Mouse (Mus musculus) neural tube, embryonic 13.5 days (tissue): ENCODE data around the gene Adra2b. TPM values are rescaled to one million over a fixed set of nuclear protein-coding genes. Genes with fewer than 3 reads are reported as not detected.

Source experiments
- ATAC-seq: fragments of 200-750 bp; cut with Nextera tagmentation; 2 replicates; pipeline ENCODE4 v1.8.0; 2017; ENCODE audit warnings: low read depth, mild to moderate bottlenecking, moderate TSS enrichment, moderate library complexity
- H3K27ac ChIP-seq: fragments of 300-500 bp; sonication (generic); replicated peaks from 2 replicates; pipeline ENCODE4 v1.5.1; 2015; ENCODE audit warnings: moderate library complexity, mild to moderate bottlenecking, inconsistent platforms
- H3K27me3 ChIP-seq: fragments of 300-500 bp; sonication (generic); 2 replicates; pipeline ENCODE4 v1.6.1; 2015; ENCODE audit warnings: mild to moderate bottlenecking, inconsistent platforms
- H3K36me3 ChIP-seq: fragments of 300-500 bp; sonication (generic); 2 replicates; pipeline ENCODE4 v1.6.1; 2015; ENCODE audit warnings: mild to moderate bottlenecking, inconsistent platforms
- H3K4me1 ChIP-seq: fragments of 300-500 bp; sonication (generic); replicated peaks from 2 replicates; pipeline ENCODE4 v1.6.1; 2015; ENCODE audit warnings: inconsistent platforms
- H3K4me2 ChIP-seq: fragments of 300-500 bp; sonication (generic); 2 replicates; pipeline ENCODE4 v1.6.1; 2015; ENCODE audit warnings: inconsistent platforms, mild to moderate bottlenecking, moderate library complexity
- H3K4me3 ChIP-seq: fragments of 300-500 bp; sonication (generic); 2 replicates; pipeline ENCODE4 v1.5.1; 2015; ENCODE audit warnings: mild to moderate bottlenecking, inconsistent platforms
- H3K9ac ChIP-seq: fragments of 300-500 bp; sonication (generic); 2 replicates; pipeline ENCODE4 v1.6.1; 2015; ENCODE audit warnings: moderate library complexity, mild to moderate bottlenecking, inconsistent platforms
- H3K9me3 ChIP-seq: fragments of 300-500 bp; sonication (generic); 2 replicates; pipeline ENCODE4 v1.6.1; 2016; ENCODE audit warnings: inconsistent platforms
- WGBS: fragments of 180-500 bp; shearing (Covaris S2); methylation state at CpG from one replicate; pipeline ENCODE4 v1.1.7; 2015; 5-methylcytosine and 5-hydroxymethylcytosine counted together
- polyA plus RNA-seq: library from polyadenylated mRNA; unstranded; fragments of >200 nt; fragmentation: Nextera tagmentation; extraction: Ambion mirVana; gene quantifications from 2 replicates; pipeline ENCODE4 v1.2.1, GENCODE M21; 2015

The Adra2b gene
- polyA plus RNA-seq, 1 experiment from 2014 or later: 0.32 TPM

GRCm38 (mm10) chr2:127374131-127374530 is 11.1 kb downstream of the Adra2b start:
- peaks cover 11% of the 10 kb centered on the region for H3K4me1 ChIP-seq
- H3K36me3 ChIP-seq: no peaks in the 10 kb centered on the region
- H3K27ac ChIP-seq: no peak overlapping the region
- no peak overlapping the region for H3K4me2 ChIP-seq
- 85% methylated on average over 3 of the region's 3 CpGs for WGBS
- no peaks in the 10 kb centered on the region for H3K27me3 ChIP-seq
- H3K9me3 ChIP-seq: no peaks in the 10 kb centered on the region
- no peak for ATAC-seq
- H3K4me3 ChIP-seq: no peak overlapping the region
- no peak overlapping the region for H3K9ac ChIP-seq

- WGBS: 74% methylated on average over 3 of the region's 3 CpGs
- ATAC-seq: no peak
These were observed 12.1 kb downstream of the Adra2b start for GRCm38 (mm10) chr2:127375087-127375486.

GRCm38 (mm10) chr2:127375759-127376341 is 12.8 kb downstream of the Adra2b start:
- Histone ChIP-seq H3K27me3 (no peaks in the 10 kb centered on the region), H3K27ac (no peak overlapping the region), H3K4me2 (no peak overlapping the region), H3K4me3 (no peak overlapping the region), H3K9me3 (no peaks in the 10 kb centered on the region), H3K4me1 (peaks cover 11% of the 10 kb centered on the region), H3K36me3 (no peaks in the 10 kb centered on the region), H3K9ac (no peak overlapping the region)
- 51% methylated on average over 7 of the region's 7 CpGs for WGBS
- 0 out of 2 replicates have a peak, but pooled peaks have one; percentile 29 for ATAC-seq

More at GRCm38 (mm10) chr2:127375087-127375486, 12.1 kb downstream of the Adra2b start:
- no peaks in the 10 kb centered on the region for H3K36me3 ChIP-seq
- peaks cover 11% of the 10 kb centered on the region for H3K4me1 ChIP-seq
- no peak overlapping the region for H3K9ac ChIP-seq
- no peak overlapping the region for H3K27ac ChIP-seq
- H3K9me3 ChIP-seq: no peaks in the 10 kb centered on the region
- no peaks in the 10 kb centered on the region for H3K27me3 ChIP-seq
- H3K4me3 ChIP-seq: no peak overlapping the region
- no peak overlapping the region for H3K4me2 ChIP-seq

DNA sequence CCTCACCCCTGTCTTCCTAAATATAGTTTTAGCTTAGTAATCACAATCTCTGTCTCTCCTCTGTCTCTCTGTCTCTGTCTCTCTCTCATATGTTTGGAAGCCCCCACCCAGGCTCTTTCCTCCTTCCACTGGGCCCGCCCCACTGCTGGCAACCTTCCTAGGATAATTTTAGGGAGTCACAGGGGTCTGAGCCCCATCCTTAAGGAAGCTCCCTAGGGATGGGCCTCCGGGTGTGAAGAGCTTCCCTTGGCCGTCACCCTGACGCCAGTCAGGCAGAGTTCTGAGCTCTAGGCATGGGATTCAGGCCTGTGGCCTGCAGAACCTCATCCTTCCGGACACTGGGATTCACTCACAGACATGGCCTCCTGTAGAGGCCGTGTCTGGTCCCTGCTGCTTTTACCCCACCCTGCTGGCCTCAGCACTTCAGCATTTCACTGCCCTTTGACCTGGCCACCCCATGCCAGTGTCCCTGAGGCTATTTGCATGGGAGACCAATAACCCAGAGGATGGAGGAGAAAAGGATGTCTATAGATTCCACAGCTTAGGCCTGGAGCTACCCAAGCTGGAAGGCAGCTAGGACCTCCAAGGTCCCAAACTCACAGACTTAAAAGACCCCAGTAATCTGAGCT is 13.5 kb downstream of the Adra2b start:
- ATAC-seq: no peak
- no peaks in the 10 kb centered on the region for H3K36me3 ChIP-seq
- H3K27ac ChIP-seq: no peak overlapping the region
- 75% methylated on average over 6 of the region's 6 CpGs for WGBS
- no peaks in the 10 kb centered on the region for H3K27me3 ChIP-seq
- no peak overlapping the region for H3K4me3 ChIP-seq
- H3K4me2 ChIP-seq: no peak overlapping the region
- no peak overlapping the region for H3K9ac ChIP-seq
- H3K9me3 ChIP-seq: no peaks in the 10 kb centered on the region
- peaks cover 11% of the 10 kb centered on the region for H3K4me1 ChIP-seq

- no peaks in the 10 kb centered on the region for H3K27me3 ChIP-seq
- peaks cover 11% of the 10 kb centered on the region for H3K4me1 ChIP-seq
- WGBS: 60% methylated on average over 7 of the region's 7 CpGs
- H3K4me2 ChIP-seq: no peak overlapping the region
- peak; percentile 67; the same call in 1 of the 2 replicates for ATAC-seq
- no peak overlapping the region for H3K4me3 ChIP-seq
- no peak overlapping the region for H3K27ac ChIP-seq
- H3K36me3 ChIP-seq: no peaks in the 10 kb centered on the region
- H3K9ac ChIP-seq: no peak overlapping the region
- no peaks in the 10 kb centered on the region for H3K9me3 ChIP-seq
These were observed 15.1 kb downstream of the Adra2b start for GRCm38 (mm10) chr2:127377942-127378610.

DNA sequence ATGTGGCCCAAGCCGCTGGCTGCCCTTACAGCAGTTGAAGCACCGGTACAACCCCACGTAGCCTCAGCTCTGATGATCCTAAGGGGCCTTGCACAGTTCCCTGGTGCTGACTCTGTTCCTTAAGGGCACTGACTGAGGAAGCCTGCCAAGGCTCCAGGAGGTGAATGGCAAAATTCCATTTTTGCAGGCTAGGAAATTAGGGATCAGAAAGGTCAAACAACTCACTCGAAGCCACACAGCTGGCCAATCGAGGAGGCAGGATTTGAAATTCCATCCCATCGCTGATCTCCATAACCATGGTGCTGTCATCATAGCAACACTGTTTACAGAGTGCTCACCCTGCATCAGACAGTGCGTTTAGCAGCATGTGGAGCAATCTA is 15.6 kb downstream of the Adra2b start:
- Histone ChIP-seq H3K27me3 (no peaks in the 10 kb centered on the region), H3K9me3 (no peaks in the 10 kb centered on the region), H3K36me3 (no peaks in the 10 kb centered on the region), H3K4me2 (no peak overlapping the region), H3K4me3 (no peak overlapping the region), H3K27ac (no peak overlapping the region), H3K9ac (no peak overlapping the region), H3K4me1 (peaks cover 11% of the 10 kb centered on the region)
- ATAC-seq: no peak
- 75% methylated on average over 7 of the region's 7 CpGs for WGBS

GRCm38 (mm10) chr2:127379250-127379649 is 16.2 kb downstream of the Adra2b start:
- no peak for ATAC-seq
- H3K27me3 ChIP-seq: no peaks in the 10 kb centered on the region
- no peak overlapping the region for H3K9ac ChIP-seq
- no peak overlapping the region for H3K4me2 ChIP-seq
- H3K36me3 ChIP-seq: no peaks in the 10 kb centered on the region
- H3K9me3 ChIP-seq: no peaks in the 10 kb centered on the region
- H3K4me1 ChIP-seq: peaks cover 11% of the 10 kb centered on the region
- H3K4me3 ChIP-seq: no peak overlapping the region
- H3K27ac ChIP-seq: no peak overlapping the region
- 72% methylated on average over 3 of the region's 3 CpGs for WGBS

DNA sequence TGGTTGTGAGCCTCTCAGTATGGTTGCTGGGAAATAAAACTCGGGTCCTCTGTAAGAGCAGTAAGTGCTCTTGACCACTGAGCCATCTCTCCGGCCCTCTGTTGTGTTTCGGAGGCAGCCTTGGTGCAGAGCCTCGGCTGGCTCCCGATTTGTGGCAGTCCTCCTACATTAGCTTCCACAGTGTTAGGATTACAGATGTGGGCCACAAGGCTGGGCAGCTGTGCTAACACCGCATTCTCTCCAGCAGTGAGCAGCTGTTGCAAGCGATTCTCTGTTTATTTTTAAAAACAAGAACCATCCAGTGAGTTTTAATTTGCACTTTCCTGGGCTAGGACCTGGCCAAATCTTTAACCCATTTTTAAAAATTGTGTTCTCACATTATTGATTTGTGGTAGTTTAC is 20.9 kb downstream of the Adra2b start:
- no peak overlapping the region for H3K4me2 ChIP-seq
- H3K4me1 ChIP-seq: no peaks in the 10 kb centered on the region
- no peaks in the 10 kb centered on the region for H3K36me3 ChIP-seq
- H3K27me3 ChIP-seq: no peaks in the 10 kb centered on the region
- 76% methylated on average over 7 of the region's 7 CpGs for WGBS
- H3K9ac ChIP-seq: no peak overlapping the region
- H3K9me3 ChIP-seq: no peaks in the 10 kb centered on the region
- no peak for ATAC-seq
- no peak overlapping the region for H3K27ac ChIP-seq
- H3K4me3 ChIP-seq: no peak overlapping the region

DNA sequence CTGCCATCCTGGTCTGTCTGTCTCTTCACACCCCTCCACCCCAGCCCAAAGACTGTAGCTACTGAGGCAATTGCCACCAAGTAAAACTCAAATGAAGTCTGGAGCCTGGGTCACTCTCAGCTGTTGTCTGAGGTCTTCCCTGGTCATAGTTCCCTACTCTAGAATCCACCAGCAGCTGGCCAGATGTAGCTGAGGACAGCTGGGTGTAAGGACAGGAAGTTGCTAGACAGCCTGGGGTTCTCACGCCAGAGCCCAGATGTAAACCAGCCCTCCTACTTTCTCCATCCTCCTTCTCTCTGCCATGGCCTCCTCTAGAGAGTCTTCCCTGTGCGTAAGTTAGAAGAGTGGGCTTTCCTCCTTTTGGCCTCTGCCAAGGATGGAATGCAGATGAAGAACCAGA is 24.5 kb downstream of the Adra2b start:
- no peak overlapping the region for H3K4me2 ChIP-seq
- no peak for ATAC-seq
- H3K9me3 ChIP-seq: no peaks in the 10 kb centered on the region
- no peak overlapping the region for H3K27ac ChIP-seq
- no peaks in the 10 kb centered on the region for H3K4me1 ChIP-seq
- no peak overlapping the region for H3K4me3 ChIP-seq
- no peaks in the 10 kb centered on the region for H3K27me3 ChIP-seq
- H3K36me3 ChIP-seq: no peaks in the 10 kb centered on the region
- WGBS: 86% methylated on average over 2 of the region's 2 CpGs
- no peak overlapping the region for H3K9ac ChIP-seq

- no peak overlapping the region for H3K4me3 ChIP-seq
- WGBS: 83% methylated on average over 3 of the region's 3 CpGs
- H3K36me3 ChIP-seq: no peaks in the 10 kb centered on the region
- no peaks in the 10 kb centered on the region for H3K9me3 ChIP-seq
- H3K4me2 ChIP-seq: no peak overlapping the region
- H3K9ac ChIP-seq: no peak overlapping the region
- no peaks in the 10 kb centered on the region for H3K27me3 ChIP-seq
- H3K4me1 ChIP-seq: no peaks in the 10 kb centered on the region
- H3K27ac ChIP-seq: no peak overlapping the region
- ATAC-seq: no peak
These were observed 27.3 kb downstream of the Adra2b start for GRCm38 (mm10) chr2:127390352-127390751.

GRCm38 (mm10) chr2:127390846-127391245 is 27.8 kb downstream of the Adra2b start:
- no peaks in the 10 kb centered on the region for H3K9me3 ChIP-seq
- no peak for ATAC-seq
- no peak overlapping the region for H3K27ac ChIP-seq
- no peak overlapping the region for H3K4me2 ChIP-seq
- no peaks in the 10 kb centered on the region for H3K4me1 ChIP-seq
- no peak overlapping the region for H3K9ac ChIP-seq
- H3K27me3 ChIP-seq: no peaks in the 10 kb centered on the region
- H3K36me3 ChIP-seq: no peaks in the 10 kb centered on the region
- no peak overlapping the region for H3K4me3 ChIP-seq
- WGBS: 65% methylated on average over 4 of the region's 4 CpGs

DNA sequence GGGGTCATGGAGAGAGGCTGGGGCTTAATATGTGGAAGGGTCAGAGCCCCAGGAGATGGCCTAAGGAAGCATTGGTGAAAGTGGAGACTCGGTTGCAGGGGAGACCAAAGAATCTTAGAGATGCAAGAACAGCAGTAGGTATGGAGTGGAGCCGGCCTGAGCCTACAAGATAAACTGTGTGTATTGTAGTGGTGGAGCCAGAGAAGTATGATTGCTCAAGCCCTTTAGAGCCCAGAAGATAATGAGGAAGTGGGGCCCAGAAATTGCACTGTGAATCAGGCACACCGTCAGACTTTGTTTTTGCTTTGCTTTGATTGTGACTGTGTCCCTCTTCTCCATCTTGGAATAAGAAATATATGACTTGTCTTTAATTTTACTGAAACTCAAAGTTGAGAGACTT is 28.3 kb downstream of the Adra2b start:
- Histone ChIP-seq H3K4me2 (no peak overlapping the region), H3K4me1 (no peaks in the 10 kb centered on the region), H3K9me3 (no peaks in the 10 kb centered on the region), H3K27me3 (no peaks in the 10 kb centered on the region), H3K9ac (no peak overlapping the region), H3K4me3 (no peak overlapping the region), H3K27ac (no peak overlapping the region), H3K36me3 (no peaks in the 10 kb centered on the region)
- ATAC-seq: no peak
- 70% methylated on average over 3 of the region's 3 CpGs for WGBS
